Mouse (Mus musculus): ENCODE results near the gene Pcyt1a.

DNA sequence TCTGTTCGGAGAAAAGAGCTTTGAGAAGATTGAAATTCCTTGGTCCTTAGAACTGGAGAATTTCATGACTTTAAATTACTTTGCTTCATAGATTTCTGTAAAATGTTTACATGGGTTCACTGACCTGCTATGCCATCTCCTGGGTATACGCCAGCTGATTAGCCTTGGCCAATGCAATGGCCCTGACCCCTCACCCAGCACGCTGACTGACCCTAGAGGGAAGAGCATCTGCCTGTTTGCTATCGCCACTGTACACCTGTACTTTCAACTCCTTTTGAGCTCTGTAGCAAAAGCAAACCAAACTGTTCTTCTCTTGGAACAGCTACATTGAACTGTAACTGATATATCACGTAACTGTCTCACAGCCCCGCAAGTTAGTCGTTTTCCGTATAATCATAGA, 22.4 kb downstream of the Pcyt1a start:
- TF ChIP-seq CTCF (IDR thresholded peaks at IDR 0.05; ENCODE audit: borderline replicate concordance, insufficient read depth, low read depth, low read length) (no peak), POLR2A (IDR thresholded peaks at IDR 0.05; ENCODE audit: borderline replicate concordance, insufficient read depth, low read length) (no peak)
